Mouse (Mus musculus) hindbrain, embryonic 13.5 days (tissue): ENCODE measurements at regions not wholly inside any gene's neighbourhood (a gene's known extent, or its start where the extent isn't known, plus 50 kb on each side); places are given as distances from the start of the nearest gene placed in this dataset.

Experiments
- ATAC-seq: fragments of 200-750 bp; cut with Nextera tagmentation; 2 replicates; pipeline ENCODE4 v1.8.0; 2017; ENCODE audit warnings: moderate TSS enrichment; ENCODE audit not compliant: low FRiP score
- H3K27ac ChIP-seq: fragments of 300-500 bp; sonication (generic); 2 replicates; pipeline ENCODE4 v1.5.1; 2015; ENCODE audit warnings: inconsistent platforms, mild to moderate bottlenecking, moderate library complexity
- H3K27me3 ChIP-seq: fragments of 300-500 bp; sonication (generic); 2 replicates; pipeline ENCODE4 v1.6.1; 2015; ENCODE audit warnings: mild to moderate bottlenecking, inconsistent platforms
- H3K36me3 ChIP-seq: fragments of 300-500 bp; sonication (generic); 2 replicates; pipeline ENCODE4 v1.6.1; 2015; ENCODE audit warnings: mild to moderate bottlenecking, inconsistent platforms
- H3K4me1 ChIP-seq: fragments of 300-500 bp; sonication (generic); replicated peaks from 2 replicates; pipeline ENCODE4 v1.6.1; 2015; ENCODE audit warnings: inconsistent platforms
- H3K4me2 ChIP-seq: fragments of 300-500 bp; sonication (generic); 2 replicates; pipeline ENCODE4 v1.6.1; 2015; ENCODE audit warnings: inconsistent platforms, mild to moderate bottlenecking, moderate library complexity
- H3K4me3 ChIP-seq: fragments of 300-500 bp; sonication (generic); 2 replicates; pipeline ENCODE4 v1.5.1; 2015; ENCODE audit warnings: mild to moderate bottlenecking, inconsistent platforms
- H3K9ac ChIP-seq: fragments of 300-500 bp; sonication (generic); 2 replicates; pipeline ENCODE4 v1.6.1; 2015; ENCODE audit warnings: mild to moderate bottlenecking, inconsistent platforms
- H3K9me3 ChIP-seq: fragments of 300-500 bp; sonication (generic); 2 replicates; pipeline ENCODE4 v1.6.1; 2016; ENCODE audit warnings: inconsistent platforms
- WGBS: fragments of 180-500 bp; shearing (Covaris S2); methylation state at CpG from one replicate; pipeline ENCODE4 v1.1.7; 2015; 5-methylcytosine and 5-hydroxymethylcytosine counted together

- ATAC-seq, result no peak
- no peak overlapping the region for H3K9ac ChIP-seq
- H3K4me2 ChIP-seq, result no peak overlapping the region
- no peaks in the 10 kb centered on the region for H3K27me3 ChIP-seq
- H3K4me1 ChIP-seq, result no peaks in the 10 kb centered on the region
- H3K27ac ChIP-seq, result no peak overlapping the region
- no peaks in the 10 kb centered on the region for H3K36me3 ChIP-seq
- H3K4me3 ChIP-seq, result no peak overlapping the region
- no peaks in the 10 kb centered on the region for H3K9me3 ChIP-seq
These were observed 317.7 kb upstream of the Nwd2 start for GRCm38 (mm10) chr5:63331186-63331585.

GRCm38 (mm10) chr5:63351108-63351507 is 297.8 kb upstream of the Nwd2 start:
- WGBS, result 71% methylated on average over 2 of the region's 2 CpGs
- Histone ChIP-seq H3K9me3 (no peaks in the 10 kb centered on the region), H3K27me3 (no peaks in the 10 kb centered on the region), H3K36me3 (no peaks in the 10 kb centered on the region), H3K27ac (no peak overlapping the region), H3K9ac (no peak overlapping the region), H3K4me1 (no peaks in the 10 kb centered on the region), H3K4me2 (no peak overlapping the region), H3K4me3 (no peak overlapping the region)
- no peak for ATAC-seq

GRCm38 (mm10) chr5:63391956-63392355 is 256.9 kb upstream of the Nwd2 start:
- Histone ChIP-seq H3K9ac (no peak overlapping the region), H3K36me3 (no peaks in the 10 kb centered on the region), H3K4me1 (no peaks in the 10 kb centered on the region), H3K27ac (no peak overlapping the region), H3K27me3 (no peaks in the 10 kb centered on the region), H3K4me3 (no peak overlapping the region), H3K4me2 (no peak overlapping the region), H3K9me3 (no peaks in the 10 kb centered on the region)
- ATAC-seq, result no peak
- WGBS, result 82% methylated on average over 2 of the region's 2 CpGs

- Histone ChIP-seq H3K36me3 (no peaks in the 10 kb centered on the region), H3K9ac (no peak overlapping the region), H3K4me2 (no peak overlapping the region), H3K4me1 (no peaks in the 10 kb centered on the region; the same call in 1 of the 2 replicates), H3K27ac (no peak overlapping the region), H3K27me3 (no peaks in the 10 kb centered on the region), H3K4me3 (no peak overlapping the region), H3K9me3 (no peaks in the 10 kb centered on the region)
- 56% methylated on average over 3 of the region's 3 CpGs for WGBS
- no peak; the same call in 1 of the 2 replicates for ATAC-seq
These were observed 250.9 kb upstream of the Nwd2 start for GRCm38 (mm10) chr5:63397963-63398362.

GRCm38 (mm10) chr5:63430167-63430566 is 218.7 kb upstream of the Nwd2 start:
- Histone ChIP-seq H3K4me1 (no peaks in the 10 kb centered on the region), H3K9me3 (no peaks in the 10 kb centered on the region), H3K27me3 (no peaks in the 10 kb centered on the region), H3K36me3 (no peaks in the 10 kb centered on the region), H3K27ac (no peak overlapping the region), H3K4me3 (no peak overlapping the region), H3K4me2 (no peak overlapping the region), H3K9ac (no peak overlapping the region)
- WGBS, result 81% methylated on average over 3 of the region's 3 CpGs
- no peak for ATAC-seq

- Histone ChIP-seq H3K9me3 (no peaks in the 10 kb centered on the region), H3K4me3 (no peak overlapping the region), H3K27ac (no peak overlapping the region), H3K27me3 (no peaks in the 10 kb centered on the region), H3K4me1 (peaks cover 13% of the 10 kb centered on the region; the same call in 1 of the 2 replicates), H3K9ac (no peak overlapping the region), H3K4me2 (no peak overlapping the region), H3K36me3 (no peaks in the 10 kb centered on the region)
- 58% methylated on average over 3 of the region's 3 CpGs for WGBS
- peak; percentile 89 for ATAC-seq
These were observed 204.5 kb upstream of the Nwd2 start for GRCm38 (mm10) chr5:63444407-63444806.

GRCm38 (mm10) chr5:63445171-63445570 is 203.7 kb upstream of the Nwd2 start:
- H3K4me2 ChIP-seq, result no peak overlapping the region
- H3K27me3 ChIP-seq, result no peaks in the 10 kb centered on the region
- no peak overlapping the region for H3K4me3 ChIP-seq
- H3K9ac ChIP-seq, result no peak overlapping the region
- peaks cover 13% of the 10 kb centered on the region; the same call in 1 of the 2 replicates for H3K4me1 ChIP-seq
- no peak for ATAC-seq
- no peaks in the 10 kb centered on the region for H3K9me3 ChIP-seq
- no peaks in the 10 kb centered on the region for H3K36me3 ChIP-seq
- H3K27ac ChIP-seq, result peak overlapping the region; percentile 56
- WGBS, result 51% methylated on average over 4 of the region's 4 CpGs

- Histone ChIP-seq H3K27me3 (no peaks in the 10 kb centered on the region), H3K9me3 (no peaks in the 10 kb centered on the region), H3K4me1 (no peaks in the 10 kb centered on the region; the same call in 1 of the 2 replicates), H3K27ac (no peak overlapping the region), H3K4me3 (no peak overlapping the region), H3K9ac (no peak overlapping the region), H3K4me2 (no peak overlapping the region), H3K36me3 (no peaks in the 10 kb centered on the region)
- 66% methylated on average over 2 of the region's 2 CpGs for WGBS
- peak; percentile 66; the same call in 1 of the 2 replicates for ATAC-seq
These were observed 180.2 kb upstream of the Nwd2 start for GRCm38 (mm10) chr5:63468526-63469268.

GRCm38 (mm10) chr5:63469701-63470100 is 179.2 kb upstream of the Nwd2 start:
- Histone ChIP-seq H3K4me1 (no peaks in the 10 kb centered on the region; the same call in 1 of the 2 replicates), H3K27ac (no peak overlapping the region), H3K9me3 (no peaks in the 10 kb centered on the region), H3K36me3 (no peaks in the 10 kb centered on the region), H3K4me2 (no peak overlapping the region), H3K4me3 (no peak overlapping the region), H3K27me3 (no peaks in the 10 kb centered on the region), H3K9ac (no peak overlapping the region)
- no peak for ATAC-seq
- WGBS, result 51% methylated on average over 1 of the region's 1 CpGs

GRCm38 (mm10) chr5:63473163-63473562 is 175.7 kb upstream of the Nwd2 start:
- no peak overlapping the region for H3K4me3 ChIP-seq
- ATAC-seq, result no peak
- H3K27ac ChIP-seq, result no peak overlapping the region
- H3K9ac ChIP-seq, result no peak overlapping the region
- no peaks in the 10 kb centered on the region; the same call in 1 of the 2 replicates for H3K4me1 ChIP-seq
- H3K27me3 ChIP-seq, result no peaks in the 10 kb centered on the region
- 79% methylated on average over 3 of the region's 3 CpGs for WGBS
- no peak overlapping the region for H3K4me2 ChIP-seq
- H3K9me3 ChIP-seq, result no peaks in the 10 kb centered on the region
- no peaks in the 10 kb centered on the region for H3K36me3 ChIP-seq

GRCm38 (mm10) chr5:63476240-63476973 is 172.5 kb upstream of the Nwd2 start:
- Histone ChIP-seq H3K27me3 (no peaks in the 10 kb centered on the region), H3K9ac (no peak overlapping the region), H3K27ac (no peak overlapping the region), H3K4me2 (no peak overlapping the region), H3K4me1 (no peaks in the 10 kb centered on the region), H3K4me3 (no peak overlapping the region), H3K36me3 (no peaks in the 10 kb centered on the region), H3K9me3 (no peaks in the 10 kb centered on the region)
- 74% methylated on average over 2 of the region's 2 CpGs for WGBS
- no peak for ATAC-seq

- H3K4me2 ChIP-seq, result no peak overlapping the region
- no peaks in the 10 kb centered on the region for H3K4me1 ChIP-seq
- no peaks in the 10 kb centered on the region for H3K27me3 ChIP-seq
- H3K9me3 ChIP-seq, result no peaks in the 10 kb centered on the region
- no peak overlapping the region for H3K27ac ChIP-seq
- WGBS, result 56% methylated on average over 1 of the region's 1 CpGs
- ATAC-seq, result no peak
- no peak overlapping the region for H3K9ac ChIP-seq
- no peaks in the 10 kb centered on the region for H3K36me3 ChIP-seq
- no peak overlapping the region for H3K4me3 ChIP-seq
These were observed 149.9 kb upstream of the Nwd2 start for GRCm38 (mm10) chr5:63498952-63499351.
